Mouse (Mus musculus): ENCODE measurements around the gene Npnt. TPM values are rescaled to one million over a fixed set of nuclear protein-coding genes. Genes with fewer than 3 reads are reported as not detected.

Npnt gene
- polyA plus RNA-seq, 1 experiment from 2014 or later: 62.0 TPM

GRCm38 (mm10) chr3:132868838-132869237 is 81.3 kb downstream of the Npnt start:
- no peak overlapping the region for H3K4me2 ChIP-seq
- H3K27ac ChIP-seq: 0 out of 2 replicates have a peak overlapping the region, but pooled peaks have one; percentile 19
- no peaks in the 10 kb centered on the region for H3K9me3 ChIP-seq
- H3K4me1 ChIP-seq: peaks cover 34% of the 10 kb centered on the region
- no peak overlapping the region for H3K9ac ChIP-seq
- no peak for ATAC-seq (ENCODE audit: insufficient number of reproducible peaks, insufficient read depth, low FRiP score, low TSS enrichment, low read depth)
- no peak overlapping the region for H3K4me3 ChIP-seq
- H3K36me3 ChIP-seq: no peaks in the 10 kb centered on the region
- 67% methylated on average over 2 of the region's 2 CpGs for WGBS
- no peaks in the 10 kb centered on the region for H3K27me3 ChIP-seq

GRCm38 (mm10) chr3:132866984-132867383 is 83.1 kb downstream of the Npnt start:
- Histone ChIP-seq H3K4me3 (no peak overlapping the region), H3K36me3 (no peaks in the 10 kb centered on the region), H3K4me1 (peaks cover 39% of the 10 kb centered on the region), H3K4me2 (no peak overlapping the region), H3K9me3 (no peaks in the 10 kb centered on the region), H3K9ac (no peak overlapping the region), H3K27me3 (no peaks in the 10 kb centered on the region), H3K27ac (no peak overlapping the region)
- WGBS: 84% methylated on average over 3 of the region's 3 CpGs
- no peak for ATAC-seq (ENCODE audit: insufficient number of reproducible peaks, insufficient read depth, low FRiP score, low TSS enrichment, low read depth)

GRCm38 (mm10) chr3:132865596-132865995 is 84.5 kb downstream of the Npnt start:
- no peak overlapping the region for H3K4me3 ChIP-seq
- 84% methylated on average over 4 of the region's 4 CpGs for WGBS
- H3K27me3 ChIP-seq: no peaks in the 10 kb centered on the region
- no peaks in the 10 kb centered on the region for H3K36me3 ChIP-seq
- ATAC-seq (ENCODE audit: insufficient number of reproducible peaks, insufficient read depth, low FRiP score, low TSS enrichment, low read depth): no peak
- H3K4me1 ChIP-seq: peaks cover 40% of the 10 kb centered on the region
- no peaks in the 10 kb centered on the region for H3K9me3 ChIP-seq
- no peak overlapping the region for H3K9ac ChIP-seq
- H3K27ac ChIP-seq: peak overlapping the region; percentile 58; the same call in 1 of the 2 replicates
- H3K4me2 ChIP-seq: no peak overlapping the region

- no peak for ATAC-seq (ENCODE audit: insufficient number of reproducible peaks, insufficient read depth, low FRiP score, low TSS enrichment, low read depth)
- peaks cover 46% of the 10 kb centered on the region for H3K4me1 ChIP-seq
- H3K36me3 ChIP-seq: no peaks in the 10 kb centered on the region
- H3K9ac ChIP-seq: no peak overlapping the region
- WGBS: 53% methylated on average over 8 of the region's 8 CpGs
- H3K9me3 ChIP-seq: no peaks in the 10 kb centered on the region
- H3K27ac ChIP-seq: peak overlapping the region; percentile 58
- no peak overlapping the region for H3K4me3 ChIP-seq
- peak overlapping the region; percentile 41; the same call in 1 of the 2 replicates for H3K4me2 ChIP-seq
- H3K27me3 ChIP-seq: no peaks in the 10 kb centered on the region
Observed at GRCm38 (mm10) chr3:132864986-132865385, 85.1 kb downstream of the Npnt start.

- Histone ChIP-seq H3K4me3 (no peak overlapping the region), H3K4me2 (peak overlapping the region; percentile 41), H3K4me1 (peaks cover 51% of the 10 kb centered on the region), H3K27me3 (no peaks in the 10 kb centered on the region), H3K36me3 (no peaks in the 10 kb centered on the region), H3K27ac (peak overlapping the region; percentile 58), H3K9ac (no peak overlapping the region), H3K9me3 (no peaks in the 10 kb centered on the region)
- ATAC-seq (ENCODE audit: insufficient number of reproducible peaks, insufficient read depth, low FRiP score, low TSS enrichment, low read depth): no peak
- 46% methylated on average over 14 of the region's 14 CpGs for WGBS
Observed at GRCm38 (mm10) chr3:132864329-132864919, 85.7 kb downstream of the Npnt start.

- H3K9me3 ChIP-seq: no peaks in the 10 kb centered on the region
- H3K9ac ChIP-seq: no peak overlapping the region
- peak overlapping the region; percentile 58 for H3K27ac ChIP-seq
- peak overlapping the region; percentile 41 for H3K4me2 ChIP-seq
- no peaks in the 10 kb centered on the region for H3K36me3 ChIP-seq
- peaks cover 52% of the 10 kb centered on the region for H3K4me1 ChIP-seq
- WGBS: 71% methylated on average over 13 of the region's 13 CpGs
- H3K4me3 ChIP-seq: no peak overlapping the region
- H3K27me3 ChIP-seq: no peaks in the 10 kb centered on the region
- ATAC-seq (ENCODE audit: insufficient number of reproducible peaks, insufficient read depth, low FRiP score, low TSS enrichment, low read depth): no peak
Observed at GRCm38 (mm10) chr3:132863843-132864242, 86.2 kb downstream of the Npnt start.

- H3K36me3 ChIP-seq: no peaks in the 10 kb centered on the region
- no peak overlapping the region for H3K27ac ChIP-seq
- WGBS: 52% methylated on average over 8 of the region's 8 CpGs
Observed at GRCm38 (mm10) chr3:132860796-132861195, 89.3 kb downstream of the Npnt start.

GRCm38 (mm10) chr3:132859573-132859972 is 90.5 kb downstream of the Npnt start:
- H3K27ac ChIP-seq: peak overlapping the region; percentile 48
- no peaks in the 10 kb centered on the region for H3K27me3 ChIP-seq
- H3K9ac ChIP-seq: no peak overlapping the region
- H3K4me3 ChIP-seq: no peak overlapping the region
- H3K9me3 ChIP-seq: no peaks in the 10 kb centered on the region
- WGBS: 83% methylated on average over 7 of the region's 7 CpGs
- H3K36me3 ChIP-seq: no peaks in the 10 kb centered on the region
- H3K4me1 ChIP-seq: peaks cover 44% of the 10 kb centered on the region
- no peak for ATAC-seq (ENCODE audit: insufficient number of reproducible peaks, insufficient read depth, low FRiP score, low TSS enrichment, low read depth)
- H3K4me2 ChIP-seq: no peak overlapping the region

More at GRCm38 (mm10) chr3:132860796-132861195, 89.3 kb downstream of the Npnt start:
- H3K4me1 ChIP-seq: peaks cover 46% of the 10 kb centered on the region
- H3K9me3 ChIP-seq: no peaks in the 10 kb centered on the region
- H3K4me3 ChIP-seq: no peak overlapping the region
- H3K27me3 ChIP-seq: no peaks in the 10 kb centered on the region
- no peak overlapping the region for H3K9ac ChIP-seq
- no peak overlapping the region for H3K4me2 ChIP-seq
- ATAC-seq (ENCODE audit: insufficient number of reproducible peaks, insufficient read depth, low FRiP score, low TSS enrichment, low read depth): no peak

GRCm38 (mm10) chr3:132858849-132859248 is 91.2 kb downstream of the Npnt start:
- Histone ChIP-seq H3K4me2 (no peak overlapping the region), H3K4me1 (peaks cover 37% of the 10 kb centered on the region), H3K9me3 (no peaks in the 10 kb centered on the region), H3K27ac (no peak overlapping the region), H3K27me3 (no peaks in the 10 kb centered on the region), H3K36me3 (no peaks in the 10 kb centered on the region), H3K4me3 (no peak overlapping the region), H3K9ac (no peak overlapping the region)
- ATAC-seq (ENCODE audit: insufficient number of reproducible peaks, insufficient read depth, low FRiP score, low TSS enrichment, low read depth): peak; percentile 40; the same call in 1 of the 2 replicates
- 55% methylated on average over 11 of the region's 11 CpGs for WGBS

- H3K4me1 ChIP-seq: peaks cover 42% of the 10 kb centered on the region
- H3K27me3 ChIP-seq: no peaks in the 10 kb centered on the region
- H3K9ac ChIP-seq: no peak overlapping the region
- no peaks in the 10 kb centered on the region for H3K9me3 ChIP-seq
- H3K4me2 ChIP-seq: no peak overlapping the region
- 24% methylated on average over 6 of the region's 6 CpGs for WGBS
- H3K27ac ChIP-seq: no peak overlapping the region
- H3K36me3 ChIP-seq: no peaks in the 10 kb centered on the region
- H3K4me3 ChIP-seq: no peak overlapping the region
- ATAC-seq (ENCODE audit: insufficient number of reproducible peaks, insufficient read depth, low FRiP score, low TSS enrichment, low read depth): no peak
Observed at GRCm38 (mm10) chr3:132856651-132857050, 93.4 kb downstream of the Npnt start.

- 45% methylated on average over 9 of the region's 9 CpGs for WGBS
- Histone ChIP-seq H3K4me2 (no peak overlapping the region), H3K9me3 (no peaks in the 10 kb centered on the region), H3K27me3 (no peaks in the 10 kb centered on the region), H3K4me3 (no peak overlapping the region), H3K9ac (no peak overlapping the region), H3K36me3 (no peaks in the 10 kb centered on the region), H3K4me1 (peaks cover 41% of the 10 kb centered on the region), H3K27ac (peak overlapping the region; percentile 23; the same call in 1 of the 2 replicates)
- 0 out of 2 replicates have a peak, but pooled peaks have one; percentile 10 for ATAC-seq (ENCODE audit: insufficient number of reproducible peaks, insufficient read depth, low FRiP score, low TSS enrichment, low read depth)
Observed at GRCm38 (mm10) chr3:132855458-132856212, 94.5 kb downstream of the Npnt start.

GRCm38 (mm10) chr3:132854271-132854670 is 95.8 kb downstream of the Npnt start:
- H3K4me1 ChIP-seq: peaks cover 29% of the 10 kb centered on the region
- H3K27me3 ChIP-seq: no peaks in the 10 kb centered on the region
- 83% methylated on average over 9 of the region's 9 CpGs for WGBS
- H3K9ac ChIP-seq: no peak overlapping the region
- no peak for ATAC-seq (ENCODE audit: insufficient number of reproducible peaks, insufficient read depth, low FRiP score, low TSS enrichment, low read depth)
- no peaks in the 10 kb centered on the region for H3K36me3 ChIP-seq
- H3K4me2 ChIP-seq: no peak overlapping the region
- H3K27ac ChIP-seq: no peak overlapping the region
- no peaks in the 10 kb centered on the region for H3K9me3 ChIP-seq
- H3K4me3 ChIP-seq: no peak overlapping the region
